Mouse (Mus musculus): ENCODE measurements around the gene Ehd4.

GRCm38 (mm10) chr2:120105861-120106260, 48.5 kb downstream of the Ehd4 start:
- TF ChIP-seq CTCF (IDR thresholded peaks at IDR 0.05; ENCODE audit: low read depth, low read length), result no peak
- TF ChIP-seq POLR2A (IDR thresholded peaks at IDR 0.05; ENCODE audit: insufficient read depth, low read length), result no peak

All from ES-Bruce4 (cell line).